Mouse (Mus musculus): ENCODE measurements around the gene Taf3. TPM values are rescaled to one million over a fixed set of nuclear protein-coding genes. Genes with fewer than 3 reads are reported as not detected.

Taf3 gene
- polyA plus RNA-seq, 1 experiment = 13.1 TPM

GRCm38 (mm10) chr2:9945611-9946010 lies 102.8 kb downstream of the Taf3 start:
- TF ChIP-seq POLR2A (IDR thresholded peaks at IDR 0.05; ENCODE audit: borderline replicate concordance, insufficient read depth, low read length) (no peak), CTCF (IDR thresholded peaks at IDR 0.05; ENCODE audit: borderline replicate concordance, insufficient read depth, low read depth, low read length) (no peak)
- Histone ChIP-seq H3K4me1 (ENCODE audit: control insufficient read depth, insufficient read depth, low read length) (no peaks in the 10 kb centered on the region), H3K27ac (ENCODE audit: insufficient read depth, low read length) (no peak overlapping the region), H3K4me3 (replicated peaks; ENCODE audit: insufficient read depth, low read depth, low read length) (no peak overlapping the region), H3K27me3 (ENCODE audit: control insufficient read depth, insufficient read depth, low read length) (no peaks in the 10 kb centered on the region)
- DNase-seq = no peak
- 90% methylated on average over 4 of the region's 4 CpGs for WGBS

GRCm38 (mm10) chr2:9943011-9943410 lies 105.4 kb downstream of the Taf3 start:
- WGBS = 88% methylated on average over 1 of the region's 1 CpGs
- H3K4me1 ChIP-seq (ENCODE audit: control insufficient read depth, insufficient read depth, low read length) = no peaks in the 10 kb centered on the region
- H3K27ac ChIP-seq (ENCODE audit: insufficient read depth, low read length) = no peak overlapping the region
- no peak for DNase-seq
- TF ChIP-seq POLR2A (IDR thresholded peaks at IDR 0.05; ENCODE audit: borderline replicate concordance, insufficient read depth, low read length) (no peak), CTCF (IDR thresholded peaks at IDR 0.05; ENCODE audit: borderline replicate concordance, insufficient read depth, low read depth, low read length) (no peak)
- H3K4me3 ChIP-seq (replicated peaks; ENCODE audit: insufficient read depth, low read depth, low read length) = no peak overlapping the region
- H3K27me3 ChIP-seq (ENCODE audit: control insufficient read depth, insufficient read depth, low read length) = no peaks in the 10 kb centered on the region

- Histone ChIP-seq H3K4me1 (ENCODE audit: control insufficient read depth, insufficient read depth, low read length) (no peaks in the 10 kb centered on the region), H3K27me3 (ENCODE audit: control insufficient read depth, insufficient read depth, low read length) (no peaks in the 10 kb centered on the region), H3K4me3 (replicated peaks; ENCODE audit: insufficient read depth, low read depth, low read length) (no peak overlapping the region), H3K27ac (ENCODE audit: insufficient read depth, low read length) (no peak overlapping the region)
- 96% methylated on average over 4 of the region's 4 CpGs for WGBS
- TF ChIP-seq CTCF (IDR thresholded peaks at IDR 0.05; ENCODE audit: borderline replicate concordance, insufficient read depth, low read depth, low read length) = no peak
- no peak for TF ChIP-seq POLR2A (IDR thresholded peaks at IDR 0.05; ENCODE audit: borderline replicate concordance, insufficient read depth, low read length)
- DNase-seq = no peak
Measured at GRCm38 (mm10) chr2:9939250-9939649, 109.1 kb downstream of the Taf3 start.

GRCm38 (mm10) chr2:9935965-9936364 lies 112.4 kb downstream of the Taf3 start:
- TF ChIP-seq POLR2A (IDR thresholded peaks at IDR 0.05; ENCODE audit: borderline replicate concordance, insufficient read depth, low read length) (no peak), CTCF (IDR thresholded peaks at IDR 0.05; ENCODE audit: borderline replicate concordance, insufficient read depth, low read depth, low read length) (no peak)
- H3K27me3 ChIP-seq (ENCODE audit: control insufficient read depth, insufficient read depth, low read length) = no peaks in the 10 kb centered on the region
- 22% methylated on average over 1 of the region's 1 CpGs for WGBS
- no peak for DNase-seq
- H3K27ac ChIP-seq (ENCODE audit: insufficient read depth, low read length) = no peak overlapping the region
- H3K4me1 ChIP-seq (ENCODE audit: control insufficient read depth, insufficient read depth, low read length) = no peaks in the 10 kb centered on the region
- H3K4me3 ChIP-seq (replicated peaks; ENCODE audit: insufficient read depth, low read depth, low read length) = no peak overlapping the region

- WGBS = 78% methylated on average over 4 of the region's 4 CpGs
- no peak for DNase-seq
- Histone ChIP-seq H3K27ac (ENCODE audit: insufficient read depth, low read length) (no peak overlapping the region), H3K27me3 (ENCODE audit: control insufficient read depth, insufficient read depth, low read length) (no peaks in the 10 kb centered on the region), H3K4me3 (replicated peaks; ENCODE audit: insufficient read depth, low read depth, low read length) (no peak overlapping the region), H3K4me1 (ENCODE audit: control insufficient read depth, insufficient read depth, low read length) (no peaks in the 10 kb centered on the region)
- TF ChIP-seq CTCF (IDR thresholded peaks at IDR 0.05; ENCODE audit: borderline replicate concordance, insufficient read depth, low read depth, low read length) = no peak
- TF ChIP-seq POLR2A (IDR thresholded peaks at IDR 0.05; ENCODE audit: borderline replicate concordance, insufficient read depth, low read length) = no peak
Measured at GRCm38 (mm10) chr2:9926905-9927283, 121.5 kb downstream of the Taf3 start.

- DNase-seq = no peak
- Histone ChIP-seq H3K4me3 (replicated peaks; ENCODE audit: insufficient read depth, low read depth, low read length) (no peak overlapping the region), H3K4me1 (ENCODE audit: control insufficient read depth, insufficient read depth, low read length) (no peaks in the 10 kb centered on the region), H3K27ac (ENCODE audit: insufficient read depth, low read length) (no peak overlapping the region), H3K27me3 (ENCODE audit: control insufficient read depth, insufficient read depth, low read length) (no peaks in the 10 kb centered on the region)
- 54% methylated on average over 7 of the region's 7 CpGs for WGBS
- TF ChIP-seq POLR2A (IDR thresholded peaks at IDR 0.05; ENCODE audit: borderline replicate concordance, insufficient read depth, low read length) = no peak
- no peak for TF ChIP-seq CTCF (IDR thresholded peaks at IDR 0.05; ENCODE audit: borderline replicate concordance, insufficient read depth, low read depth, low read length)
Measured at GRCm38 (mm10) chr2:9926194-9926904, 122.0 kb downstream of the Taf3 start.

- TF ChIP-seq CTCF (IDR thresholded peaks at IDR 0.05; ENCODE audit: borderline replicate concordance, insufficient read depth, low read depth, low read length) = no peak
- TF ChIP-seq POLR2A (IDR thresholded peaks at IDR 0.05; ENCODE audit: borderline replicate concordance, insufficient read depth, low read length) = no peak
- no peak for DNase-seq
- 94% methylated on average over 17 of the region's 17 CpGs for WGBS
- H3K27ac ChIP-seq (ENCODE audit: insufficient read depth, low read length) = no peak overlapping the region
- H3K4me3 ChIP-seq (replicated peaks; ENCODE audit: insufficient read depth, low read depth, low read length) = no peak overlapping the region
- no peaks in the 10 kb centered on the region for H3K27me3 ChIP-seq (ENCODE audit: control insufficient read depth, insufficient read depth, low read length)
- no peaks in the 10 kb centered on the region; the same call in 1 of the 2 replicates for H3K4me1 ChIP-seq (ENCODE audit: control insufficient read depth, insufficient read depth, low read length)
Measured at GRCm38 (mm10) chr2:9918691-9919471, 129.5 kb downstream of the Taf3 start.

GRCm38 (mm10) chr2:9917602-9918001 lies 130.8 kb downstream of the Taf3 start:
- no peaks in the 10 kb centered on the region; the same call in 1 of the 2 replicates for H3K4me1 ChIP-seq (ENCODE audit: control insufficient read depth, insufficient read depth, low read length)
- H3K27me3 ChIP-seq (ENCODE audit: control insufficient read depth, insufficient read depth, low read length) = no peaks in the 10 kb centered on the region
- no peak overlapping the region for H3K27ac ChIP-seq (ENCODE audit: insufficient read depth, low read length)
- 91% methylated on average over 9 of the region's 9 CpGs for WGBS
- TF ChIP-seq CTCF (IDR thresholded peaks at IDR 0.05; ENCODE audit: borderline replicate concordance, insufficient read depth, low read depth, low read length) (no peak), POLR2A (IDR thresholded peaks at IDR 0.05; ENCODE audit: borderline replicate concordance, insufficient read depth, low read length) (no peak)
- no peak overlapping the region for H3K4me3 ChIP-seq (replicated peaks; ENCODE audit: insufficient read depth, low read depth, low read length)
- no peak for DNase-seq

Measured in cerebellum, adult 2 months (tissue).